Mouse (Mus musculus): ENCODE results near the gene Gatb.

Gatb gene

DNA sequence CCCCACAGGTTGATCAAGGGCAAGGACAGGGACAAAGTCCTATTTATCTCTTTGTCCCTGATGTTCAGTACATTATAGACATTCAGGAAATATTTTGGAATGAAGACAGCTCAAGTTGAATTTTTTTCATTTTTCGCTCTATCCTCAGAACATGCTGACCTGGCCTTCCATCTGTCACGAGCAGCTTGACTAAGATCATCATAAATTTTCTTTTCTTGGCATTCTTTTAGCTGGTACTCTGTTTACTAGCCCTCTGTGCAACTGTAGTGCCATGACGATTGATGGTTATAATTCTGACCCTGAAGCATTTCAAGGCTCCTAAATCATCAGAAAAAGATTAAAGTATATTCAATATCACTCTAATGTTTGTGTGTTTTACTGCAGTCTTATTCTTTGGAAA is 25.6 kb downstream of the Gatb start:
- no peak for DNase-seq

DNA sequence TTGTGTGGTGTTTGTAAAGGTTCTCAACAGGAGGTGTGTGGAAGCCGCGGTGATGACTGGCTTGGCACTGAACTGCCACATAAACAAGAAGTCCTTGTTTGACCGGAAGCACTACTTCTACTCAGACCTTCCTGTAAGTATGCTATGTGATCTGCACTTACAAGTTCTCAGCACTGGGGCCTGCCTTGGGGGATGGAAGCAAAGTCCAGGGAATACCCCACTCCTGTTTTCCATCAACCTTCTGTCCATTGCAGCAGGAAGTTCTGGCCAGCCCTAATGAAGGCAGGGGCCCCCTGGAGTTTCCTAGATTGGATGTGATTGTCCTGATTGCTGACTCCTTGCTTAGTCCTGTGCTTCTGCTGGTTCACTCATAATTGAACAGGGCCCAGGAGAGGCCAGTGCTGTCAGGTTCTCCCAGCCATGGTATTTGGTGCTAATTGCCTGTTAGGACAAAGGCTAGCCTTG is 28.0 kb downstream of the Gatb start:
- no peak for DNase-seq

DNA sequence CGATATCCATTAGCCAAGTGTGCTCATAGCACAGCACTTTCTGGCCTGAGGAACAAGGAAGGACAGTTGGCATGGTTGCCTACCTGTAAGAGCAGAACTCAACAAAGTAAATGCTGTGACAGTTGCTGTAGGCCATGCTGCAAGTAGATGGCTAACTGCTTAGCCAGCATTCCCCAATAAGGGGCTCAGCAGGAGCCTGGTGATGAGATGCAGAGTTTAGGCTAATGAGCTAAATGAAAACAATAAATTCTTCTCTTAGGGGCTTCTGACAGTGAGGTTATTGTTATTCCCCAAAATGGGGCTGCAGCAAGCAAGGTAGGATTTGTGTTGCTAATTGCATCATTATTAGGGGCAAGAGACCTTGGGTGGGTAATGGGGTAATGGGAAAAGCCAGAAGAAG is 29.9 kb downstream of the Gatb start:
- DNase-seq, result no peak

DNA sequence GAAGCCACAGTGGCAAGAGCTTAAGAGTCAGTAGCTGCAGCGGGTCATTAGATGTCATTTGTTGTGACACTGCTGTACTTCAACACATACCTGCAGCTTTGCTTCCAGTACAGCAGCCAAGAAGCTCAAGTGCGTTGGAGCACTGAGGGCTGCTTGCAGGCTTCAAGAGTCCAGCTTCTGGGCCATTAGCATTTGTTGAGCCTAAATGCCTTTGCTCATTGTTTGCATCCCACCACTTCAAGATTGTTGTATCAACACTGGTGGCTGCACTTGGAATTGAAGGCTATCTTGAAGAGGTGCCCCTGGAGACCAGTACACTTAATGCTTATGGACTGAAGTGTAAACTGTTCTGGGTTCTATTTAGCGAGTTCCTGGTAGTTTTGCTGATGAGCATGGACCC is 33.0 kb downstream of the Gatb start:
- no peak for DNase-seq

DNA sequence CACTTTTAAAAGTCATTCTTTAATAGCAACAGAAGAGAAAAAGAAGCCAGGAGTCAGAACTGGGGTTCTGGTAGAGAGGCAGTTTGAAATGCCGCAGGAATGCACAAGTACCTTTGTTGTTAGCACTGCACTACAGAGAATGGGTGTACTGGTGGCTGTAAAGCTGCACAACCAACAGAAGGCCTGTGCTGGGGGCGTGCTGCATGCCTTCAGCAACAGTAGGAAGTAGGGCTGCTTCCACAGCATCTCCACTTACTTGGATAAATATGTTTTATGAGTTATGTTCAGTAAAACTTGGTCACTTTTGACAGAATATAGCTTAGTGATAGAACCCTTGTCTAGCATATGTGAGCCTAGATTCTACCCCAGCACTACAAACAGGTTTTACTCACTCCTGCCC is 33.8 kb downstream of the Gatb start:
- DNase-seq, result no peak

DNA sequence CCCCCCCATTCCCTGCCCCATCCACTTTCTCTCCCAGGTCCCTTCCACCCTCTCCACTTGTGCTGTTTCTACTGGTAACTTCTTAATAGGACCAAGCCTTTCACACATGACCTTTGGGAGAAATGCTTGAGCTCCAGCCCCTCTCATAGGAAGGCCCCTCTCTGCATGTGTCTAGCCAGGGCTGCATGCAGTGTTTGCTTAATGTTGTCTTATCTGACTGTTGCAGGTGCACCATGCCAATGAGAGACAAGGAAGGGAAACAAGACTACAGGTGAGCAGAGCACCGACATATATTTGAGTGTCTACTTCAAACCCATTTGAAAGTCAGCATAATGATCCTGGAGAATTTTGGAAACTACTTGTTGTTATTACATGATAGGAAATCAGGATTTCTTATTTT is 42.5 kb downstream of the Gatb start:
- no peak for DNase-seq

- DNase-seq, result no peak
Observed at GRCm38 (mm10) chr3:85618885-85619284, 45.0 kb downstream of the Gatb start.

DNA sequence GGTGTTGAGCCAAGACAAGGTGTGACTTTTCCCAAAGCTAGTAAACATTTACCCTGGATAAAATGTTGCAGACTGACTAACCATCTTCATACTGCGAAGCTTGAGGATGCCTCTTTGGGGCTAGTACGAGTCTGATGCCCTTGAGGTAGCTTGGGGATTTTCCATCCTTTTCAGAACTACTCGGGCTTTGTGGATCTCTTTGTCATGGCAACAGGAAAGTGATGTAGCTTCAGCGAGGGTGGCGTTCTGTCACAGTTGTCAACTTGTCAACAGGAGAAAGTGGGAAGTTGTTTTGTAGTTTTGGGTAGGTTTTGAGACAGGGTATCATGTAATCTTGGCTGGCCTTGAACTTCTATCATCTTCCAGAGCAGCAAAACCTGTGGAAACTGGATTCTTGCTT is 45.4 kb downstream of the Gatb start:
- DNase-seq, result no peak

DNA sequence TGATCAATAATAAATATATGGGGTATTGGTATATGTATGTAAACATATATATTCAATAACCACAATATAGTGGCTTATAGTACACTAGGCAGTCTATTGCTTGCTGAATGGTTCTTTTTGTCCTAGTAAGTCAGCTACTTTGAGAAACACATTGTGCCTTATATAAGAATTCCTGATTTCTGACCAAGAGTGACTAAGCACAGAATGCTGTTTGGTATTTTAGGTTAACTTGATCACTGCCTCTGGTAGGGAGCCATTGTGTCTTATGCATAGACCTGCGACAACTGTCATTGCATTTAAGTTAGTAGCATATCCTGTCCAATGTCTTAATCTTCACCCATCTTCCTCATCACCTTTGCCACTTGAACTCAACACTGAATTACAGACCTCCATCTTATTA is 45.8 kb downstream of the Gatb start:
- no peak for DNase-seq

- no peak for DNase-seq
Observed at GRCm38 (mm10) chr3:85629895-85630510, 56.1 kb downstream of the Gatb start.

GRCm38 (mm10) chr3:85633733-85634132 is 59.8 kb downstream of the Gatb start:
- DNase-seq, result no peak

- DNase-seq, result no peak
Observed at GRCm38 (mm10) chr3:85634389-85635125, 60.6 kb downstream of the Gatb start.

DNA sequence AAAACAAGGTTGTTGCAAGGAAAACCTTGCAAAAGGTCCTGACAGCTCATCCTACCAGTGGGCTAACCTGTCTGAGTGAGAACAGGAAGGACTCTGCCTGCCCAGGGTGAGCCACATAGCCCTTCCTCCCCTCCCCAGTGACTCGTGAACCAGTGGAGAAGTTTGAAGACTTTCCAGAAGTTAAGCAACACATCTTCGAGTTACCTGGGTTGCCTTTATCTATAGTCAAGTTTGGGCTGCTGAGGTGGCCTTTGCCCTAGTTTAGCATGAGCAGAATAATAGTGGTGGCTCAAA is 61.2 kb downstream of the Gatb start:
- no peak for DNase-seq

GRCm38 (mm10) chr3:85635591-85635990 is 61.7 kb downstream of the Gatb start:
- DNase-seq, result no peak

DNA sequence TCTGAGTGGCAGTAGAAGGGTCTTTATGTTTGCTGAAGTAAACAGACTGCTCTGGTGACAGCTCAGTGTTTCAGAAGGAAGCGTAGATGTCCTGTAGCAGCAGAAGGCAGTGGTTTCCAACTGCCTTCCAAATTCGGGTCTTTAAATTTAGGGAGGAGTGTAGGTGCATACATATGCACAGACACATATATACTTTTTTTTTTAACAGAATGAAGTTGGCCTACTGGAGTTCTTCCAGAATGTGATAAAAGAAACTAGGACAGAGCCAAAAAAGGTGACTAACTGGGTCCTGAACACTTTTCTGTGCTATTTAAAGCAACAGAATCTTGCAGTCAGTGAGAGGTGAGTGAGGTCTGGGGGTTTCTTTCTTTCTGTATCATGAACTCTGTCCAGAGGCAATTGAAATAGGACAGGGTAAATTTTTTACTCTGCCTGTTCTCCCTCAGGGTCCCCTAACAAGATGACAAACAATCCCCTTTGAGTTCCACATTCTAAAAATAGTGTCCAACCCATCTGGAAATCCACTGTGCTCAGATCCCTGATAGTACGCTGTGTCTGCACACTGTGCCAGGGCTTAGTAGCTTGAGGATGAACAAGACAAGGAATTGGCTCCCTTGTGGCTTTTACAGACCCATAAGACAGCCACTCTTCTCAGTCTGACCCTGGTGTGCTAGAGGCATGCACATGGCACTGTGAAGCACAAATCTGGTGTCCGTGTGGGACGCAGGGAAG is 63.0 kb downstream of the Gatb start:
- no peak for DNase-seq

DNA sequence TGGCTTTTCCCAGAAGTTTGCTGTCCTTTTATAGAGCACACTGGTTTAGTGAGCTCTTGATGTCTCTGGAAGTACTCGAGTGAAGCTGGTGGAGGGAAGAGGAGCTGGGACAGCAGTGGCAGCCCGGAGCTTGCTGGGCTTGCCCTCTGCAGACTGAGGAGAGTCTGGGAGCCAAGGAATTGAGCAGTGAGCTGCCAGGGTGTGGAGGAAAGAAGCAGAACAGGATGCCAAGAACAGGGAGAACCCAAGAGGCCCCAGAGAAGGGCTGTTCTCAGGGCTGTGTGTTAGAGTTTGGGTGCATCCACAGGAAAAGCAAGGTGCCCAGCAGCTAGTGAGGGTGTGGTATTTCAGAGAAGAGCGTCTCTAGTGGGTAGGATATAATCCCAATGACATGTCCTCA is 67.8 kb downstream of the Gatb start:
- DNase-seq, result no peak

DNA sequence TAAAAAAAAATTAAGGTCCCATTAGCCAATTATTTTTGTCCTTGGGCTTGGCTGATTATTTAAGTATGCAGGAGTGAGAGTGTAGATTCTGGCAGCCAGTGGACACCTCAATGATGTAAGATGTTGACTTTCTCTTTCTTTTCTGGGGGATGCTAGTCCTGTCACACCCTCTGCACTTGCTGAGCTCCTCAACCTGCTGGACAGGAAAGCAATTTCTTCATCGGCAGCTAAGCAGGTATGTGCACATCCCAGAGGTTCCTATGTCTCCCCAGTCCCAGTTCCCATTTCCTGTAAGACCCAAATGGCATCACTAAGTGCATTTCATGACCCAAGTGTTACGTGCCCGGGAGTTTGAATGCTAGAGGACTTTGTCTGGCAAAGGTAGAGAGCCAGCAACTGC is 70.9 kb downstream of the Gatb start:
- no peak for DNase-seq

DNA sequence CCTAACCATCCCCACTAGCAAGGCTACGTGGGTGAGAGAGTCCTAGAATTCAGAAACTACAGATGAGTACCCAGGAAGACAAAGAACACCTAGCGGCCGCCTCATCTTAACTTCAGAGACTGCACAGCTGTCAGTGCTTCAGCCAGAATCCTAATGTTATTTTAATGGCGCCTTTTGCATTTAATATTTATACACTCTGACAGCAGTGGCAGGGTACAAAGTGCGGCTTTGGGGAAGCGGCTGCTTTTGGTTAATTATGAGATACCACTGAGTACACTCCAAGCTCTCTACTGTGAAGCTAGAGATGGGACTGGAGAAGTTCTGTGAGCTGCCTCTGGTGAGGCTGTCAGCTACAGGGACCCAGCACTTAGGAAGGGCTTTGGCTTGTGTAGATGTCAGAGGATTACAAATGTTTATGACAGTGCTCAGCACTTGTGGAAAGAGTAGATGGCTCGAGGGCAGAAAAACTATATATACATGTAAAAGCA is 71.6 kb downstream of the Gatb start:
- DNase-seq, result no peak

- no peak for DNase-seq
Observed at GRCm38 (mm10) chr3:85649176-85649575, 75.3 kb downstream of the Gatb start.

DNA sequence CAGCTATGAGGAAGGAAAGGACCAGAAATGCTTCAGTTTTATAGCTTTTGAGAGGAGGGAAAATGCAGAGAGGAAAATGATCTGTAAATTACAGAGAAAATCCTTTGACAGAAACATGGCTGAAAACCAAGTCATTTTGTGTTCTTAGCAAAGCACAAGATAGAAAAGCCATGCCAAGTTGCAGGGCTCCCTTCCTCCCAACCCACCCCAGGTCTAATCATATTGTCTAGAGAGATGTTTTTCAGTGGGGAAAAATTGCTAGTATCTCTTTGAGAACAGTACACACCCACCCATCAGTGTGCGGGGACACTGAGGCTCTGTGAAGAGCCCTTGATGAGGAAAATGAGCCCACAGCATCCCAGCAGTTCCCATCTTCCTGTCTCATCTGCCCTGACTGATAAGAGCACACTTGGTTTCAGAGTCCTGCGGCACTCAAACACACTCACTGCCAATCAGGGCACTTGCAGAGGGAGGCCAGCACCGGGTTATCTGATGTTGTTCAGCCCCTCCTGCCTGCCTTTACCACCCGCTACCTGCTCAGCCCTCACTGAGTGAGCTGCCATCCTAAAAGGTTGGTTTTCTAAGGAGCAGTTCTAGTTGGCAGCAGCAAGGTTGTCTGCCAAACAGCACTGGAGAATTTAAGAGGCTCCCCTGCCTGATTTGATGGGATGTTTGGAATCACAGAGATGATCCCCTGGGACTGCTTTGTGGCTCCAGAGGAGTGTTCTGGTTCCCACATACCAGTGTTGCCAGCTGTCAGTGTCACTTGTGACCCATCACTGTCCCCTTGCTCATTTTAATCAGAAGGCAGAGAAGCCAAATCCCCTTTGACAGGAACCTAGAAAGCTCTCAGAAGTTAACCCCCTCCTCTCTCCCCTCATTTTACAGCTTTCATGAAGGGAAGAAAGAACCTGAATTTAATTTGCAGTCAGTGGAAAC is 79.1 kb downstream of the Gatb start:
- DNase-seq, result no peak

DNA sequence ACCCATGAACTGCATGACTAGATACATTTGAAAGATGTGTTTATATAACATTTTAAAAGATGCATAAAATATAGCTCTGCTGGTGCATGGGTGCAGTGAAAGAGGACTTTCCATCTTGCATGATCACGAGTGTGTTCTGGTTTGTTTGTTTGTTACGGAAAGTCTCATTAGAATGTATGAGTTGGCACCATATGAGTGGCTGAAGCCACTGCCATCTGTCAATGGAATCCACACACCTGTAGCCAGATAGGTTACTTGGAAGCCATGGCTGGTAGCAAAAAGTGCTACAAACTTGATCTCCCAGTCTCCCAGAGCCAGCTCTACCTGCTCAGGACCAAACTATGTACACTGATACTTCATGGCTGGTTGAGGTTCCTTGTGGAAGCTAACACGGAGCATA is 81.6 kb downstream of the Gatb start:
- no peak for DNase-seq

DNA sequence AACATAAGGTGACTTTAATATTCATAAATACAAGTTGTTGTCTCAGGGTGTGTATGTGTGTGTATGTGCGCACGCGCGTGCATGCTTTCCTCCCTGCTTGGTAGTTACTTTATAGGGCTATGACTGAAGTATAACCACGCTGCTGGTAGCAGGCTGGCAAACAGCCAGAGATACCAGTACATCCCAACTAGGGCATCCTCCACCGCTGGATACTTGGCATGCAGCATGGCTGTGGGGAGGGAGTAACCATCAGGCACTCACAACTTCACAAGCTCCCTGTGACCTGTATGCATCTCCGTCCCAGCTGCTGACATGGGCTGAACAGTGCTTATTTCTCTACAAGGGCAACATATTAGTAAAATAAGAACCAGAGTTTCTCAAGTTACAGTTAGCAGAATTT is 85.8 kb downstream of the Gatb start:
- DNase-seq, result no peak

All from kidney, adult 18-20 months (tissue).